Mouse (Mus musculus) spleen, postnatal 4 days (tissue): Measurements from ENCODE around the gene Serpinc1.
A peak's percentile ranks its signal among the peaks of the same experiment; 100 is the strongest.
"Not testable (repeated sequence)": the region's sequence is repeated elsewhere in the genome, so short reads cannot be mapped to it uniquely, and the experiment has no call there.

Experiments
- DNase-seq, 2 experiments: peaks; one replicate each; pipeline ENCODE4 v3.0.0; 2022; ENCODE audit warnings: low spot score in 2 of 2

The Serpinc1 gene

DNA sequence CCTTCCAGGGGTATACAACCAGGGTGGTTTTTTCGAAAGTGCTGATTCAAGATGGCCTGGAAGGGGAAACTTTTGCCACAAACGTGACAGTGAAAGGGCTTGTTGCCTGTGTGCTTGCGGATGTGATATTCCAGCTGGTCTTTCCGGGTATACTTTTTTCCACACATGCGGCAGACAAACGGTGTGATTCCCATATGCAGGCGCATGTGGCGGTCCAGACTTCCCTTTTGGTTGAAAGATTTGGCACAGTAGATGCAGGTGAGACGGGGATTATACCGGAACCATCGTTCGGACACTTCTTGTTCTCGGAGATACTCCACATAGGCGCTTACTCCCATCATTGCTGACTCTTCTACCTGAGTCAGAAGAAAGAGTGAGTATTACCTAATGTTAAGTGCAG is 41.7 kb downstream of the Serpinc1 start:
- DNase-seq = no peak

DNA sequence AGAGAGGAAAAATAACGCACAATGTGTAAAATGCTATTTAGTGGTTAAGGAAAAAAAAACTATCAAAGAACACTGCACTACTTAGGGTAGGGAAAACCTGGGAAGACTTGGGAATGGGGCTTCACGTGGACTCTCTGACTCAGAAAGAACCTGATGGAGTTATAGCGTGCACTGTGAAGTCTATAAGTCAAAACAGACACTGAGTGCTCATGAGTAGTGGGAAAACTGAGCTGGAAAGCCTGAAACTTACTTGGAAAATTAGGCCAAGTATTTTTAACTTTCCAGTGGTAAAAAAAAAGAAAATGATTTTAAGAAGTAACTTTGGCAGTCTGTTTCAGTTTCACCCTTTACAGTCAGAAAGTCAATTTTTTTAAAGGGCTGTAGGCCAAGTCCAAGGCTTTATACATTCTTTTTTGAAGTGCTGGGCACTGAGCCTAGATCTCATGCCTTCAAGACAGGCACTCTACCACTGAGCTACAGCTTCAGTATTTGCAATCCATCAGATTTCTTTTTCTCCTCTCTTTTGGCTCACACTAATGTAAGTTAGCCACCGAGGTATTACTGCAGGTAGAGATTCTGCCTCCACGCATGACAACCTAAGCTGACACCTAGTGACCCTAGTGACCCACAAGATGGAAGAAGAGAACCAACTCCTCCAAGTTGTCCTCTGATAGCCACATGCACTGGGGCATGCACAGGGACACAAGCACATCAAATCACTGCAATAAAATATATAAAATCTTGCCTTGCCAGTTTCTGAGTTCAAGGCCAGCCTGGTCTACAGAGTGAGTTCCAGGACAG is 47.2 kb downstream of the Serpinc1 start:
- no peak for DNase-seq

DNA sequence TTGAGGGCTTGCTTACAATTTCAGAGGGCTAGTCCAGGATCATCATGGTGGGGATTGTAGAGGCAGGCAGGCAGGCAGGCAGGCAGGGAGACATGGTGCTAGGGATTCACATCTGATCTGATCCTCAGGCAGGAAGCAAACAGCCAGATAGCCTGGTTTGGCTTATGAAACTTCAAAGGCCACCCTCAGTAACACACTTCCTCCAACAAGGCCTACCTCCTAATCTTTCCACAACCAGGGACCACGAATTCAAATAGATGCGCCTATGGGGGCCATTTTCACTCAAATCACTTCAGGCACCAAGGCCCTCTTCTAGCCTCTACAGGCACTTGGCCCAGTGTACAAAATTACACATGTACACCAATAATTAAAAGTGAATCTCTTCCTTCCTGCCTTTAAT is 48.8 kb downstream of the Serpinc1 start:
- DNase-seq = no peak

DNA sequence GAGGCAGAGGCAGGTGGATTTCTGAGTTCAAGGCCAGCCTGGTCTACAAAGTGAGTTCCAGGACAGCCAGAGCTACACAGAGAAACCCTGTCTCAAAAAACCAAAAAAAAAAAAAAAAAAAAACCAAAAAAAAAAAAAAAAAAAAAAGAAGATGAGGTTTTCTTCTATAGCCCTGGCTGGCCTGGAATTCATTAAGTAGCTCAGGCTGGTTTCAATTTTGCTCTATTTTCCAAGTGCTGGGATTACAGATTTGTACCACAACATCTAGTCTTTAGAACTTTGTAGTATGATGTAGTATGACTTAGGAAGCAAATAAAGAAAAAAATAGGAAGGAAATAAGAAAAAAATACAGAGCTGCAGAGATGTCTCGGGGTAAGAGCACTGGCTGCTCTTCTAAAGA is 50.0 kb downstream of the Serpinc1 start:
- not testable (repeated sequence) for DNase-seq

DNA sequence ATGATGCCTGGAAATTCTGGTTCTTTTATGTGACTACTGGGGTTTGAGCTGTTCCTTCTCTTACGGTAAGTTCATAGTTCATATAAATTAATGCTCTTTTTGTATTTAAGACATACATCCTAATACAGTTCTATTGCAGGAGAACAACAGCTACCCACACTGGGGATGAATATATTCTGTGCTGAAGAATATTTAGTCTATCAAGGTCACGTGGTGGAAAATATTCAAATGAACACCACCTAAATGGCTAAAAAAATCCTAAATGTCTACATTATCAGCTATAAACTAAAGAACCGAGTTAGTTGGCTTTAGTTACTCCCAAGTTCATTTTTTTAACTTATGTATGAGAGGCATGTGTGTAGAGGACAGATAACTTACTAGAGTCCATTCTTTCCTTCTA is 51.7 kb downstream of the Serpinc1 start:
- no peak for DNase-seq

DNA sequence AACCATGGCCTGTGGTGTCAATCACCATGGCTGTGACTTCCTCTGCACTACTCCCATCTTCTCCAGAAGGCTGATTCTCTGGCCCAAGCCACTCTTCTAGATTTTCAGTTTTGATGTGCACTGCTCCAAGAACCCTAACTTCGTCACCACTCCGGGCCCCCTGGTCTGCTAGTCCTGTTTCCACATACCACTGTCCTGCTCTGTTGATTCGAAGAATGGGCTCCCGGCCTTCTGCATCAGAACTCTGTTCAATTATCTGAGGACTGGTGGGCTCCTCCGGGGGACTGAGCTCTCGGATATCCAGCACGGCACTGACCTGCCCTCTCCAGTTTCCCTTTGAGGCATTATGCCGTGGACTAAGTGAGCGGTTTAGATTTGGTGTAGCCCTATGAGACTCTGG is 53.5 kb downstream of the Serpinc1 start:
- DNase-seq = peak in 1 of 2 experiments; percentile 63

DNA sequence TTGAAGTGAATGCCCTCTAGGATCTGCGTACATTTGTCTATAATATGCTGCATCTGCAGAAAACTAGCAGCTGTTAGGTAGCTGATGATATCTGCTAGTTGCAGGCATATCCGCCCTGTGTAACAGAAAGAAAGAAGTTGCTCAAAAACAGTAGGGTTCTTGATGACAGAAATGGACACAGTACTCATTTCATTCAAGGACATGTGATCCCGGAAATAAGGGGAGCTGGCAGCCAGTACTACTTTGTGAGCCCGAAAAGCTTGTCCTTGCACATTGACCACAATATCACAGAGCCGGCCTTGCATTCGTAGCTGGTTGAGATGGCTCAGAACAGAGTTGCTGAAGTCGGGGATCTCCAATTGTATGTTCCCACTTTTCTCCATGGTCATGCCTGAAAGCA is 54.0 kb downstream of the Serpinc1 start:
- no peak for DNase-seq

DNA sequence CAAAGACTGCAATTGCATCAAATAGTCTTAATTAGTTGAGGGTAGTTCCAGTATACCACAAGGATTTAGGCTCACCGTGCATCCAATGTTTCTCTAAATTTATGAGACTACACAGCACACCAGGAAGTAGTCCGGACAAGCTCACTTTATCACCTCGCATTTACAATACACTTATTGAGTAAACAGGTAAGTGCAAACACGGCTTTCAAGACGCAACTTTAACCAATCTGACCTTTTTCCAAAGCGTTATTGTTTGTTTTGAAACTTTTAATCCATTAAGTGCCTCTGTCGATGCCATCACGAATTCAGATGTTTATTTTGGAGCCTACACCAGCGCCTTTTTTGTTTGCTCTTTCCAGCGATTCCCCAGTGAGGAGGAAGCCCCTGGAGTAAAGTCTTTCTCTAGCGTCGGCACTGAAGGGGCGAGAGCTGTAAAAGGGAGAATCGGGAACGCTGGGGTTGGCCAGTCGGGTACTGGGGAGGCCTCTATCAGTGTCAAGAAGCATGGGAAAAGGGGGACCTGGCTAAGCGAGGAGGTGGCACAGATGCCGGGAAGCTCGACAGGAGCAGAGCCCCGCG is 55.6 kb downstream of the Serpinc1 start:
- DNase-seq = no peak

DNA sequence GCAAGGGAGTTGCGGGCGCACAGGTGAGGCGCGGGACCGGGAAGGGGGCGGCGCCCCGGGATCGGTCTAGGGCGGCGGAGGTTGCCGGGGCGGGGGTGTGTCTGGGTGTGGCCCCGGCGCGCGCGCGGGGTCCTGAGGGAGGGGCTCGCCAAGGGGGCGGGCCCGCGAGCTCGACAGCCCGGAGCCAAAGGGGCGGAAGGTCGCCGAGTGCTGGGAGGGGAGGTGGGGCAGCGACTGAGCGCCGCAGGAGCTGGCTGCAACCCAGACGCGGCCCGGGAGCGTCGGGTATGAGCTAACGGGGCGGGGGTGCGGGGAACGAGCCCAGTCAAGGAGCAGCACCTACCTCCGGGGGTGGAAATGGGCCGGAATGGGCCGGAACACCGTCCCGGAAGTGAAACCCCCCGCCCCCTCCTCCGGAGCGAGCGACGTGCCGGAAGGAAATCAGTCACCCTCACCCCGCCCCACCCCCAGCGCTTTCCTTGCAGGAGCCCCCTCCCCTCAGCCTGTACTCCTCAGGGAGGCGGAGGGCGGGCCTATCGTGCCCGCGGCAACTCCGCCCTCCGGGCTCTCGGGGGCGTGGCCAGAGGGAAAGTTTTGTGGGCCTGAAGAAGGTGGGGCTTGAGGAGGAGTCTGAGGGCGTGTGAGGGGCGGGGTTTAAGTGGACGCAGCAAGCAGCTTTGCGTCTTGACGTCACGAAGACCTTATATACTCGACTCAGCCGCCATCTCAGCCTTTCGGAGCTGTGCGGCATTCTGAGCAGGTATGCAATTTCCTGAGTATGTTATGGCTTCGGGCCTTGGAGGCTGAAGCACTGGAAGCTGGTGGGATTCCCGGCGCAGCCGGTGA is 56.3 kb downstream of the Serpinc1 start, which contains the start of gene Zbtb37:
Gene Zbtb37, minus strand, starts transcription at position 415 of the 846 bp plus-strand sequence.
- DNase-seq = peak; percentile 99

DNA sequence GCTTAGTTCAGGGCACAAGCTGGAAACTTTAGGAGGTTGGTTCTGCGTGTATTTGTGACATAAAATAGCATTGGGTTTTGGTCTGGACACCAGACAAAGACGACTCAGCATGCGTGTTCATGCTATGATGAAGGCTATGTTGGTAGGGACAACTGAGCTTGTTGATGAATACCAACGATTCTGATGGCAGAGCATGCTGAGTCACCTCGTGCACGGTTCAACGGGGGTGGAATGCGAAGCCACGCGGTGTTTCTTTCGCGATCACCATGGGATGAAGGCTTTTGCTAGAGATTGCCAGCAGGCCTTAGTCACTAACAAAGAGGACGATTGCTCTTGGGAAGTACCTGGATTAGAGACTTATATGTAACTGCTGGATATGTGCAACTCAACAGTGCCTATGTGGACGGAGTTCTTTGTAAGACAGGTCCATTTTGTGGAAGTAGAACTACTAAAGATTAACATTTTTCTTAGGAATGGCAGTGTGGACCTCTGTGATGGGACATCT is 56.9 kb downstream of the Serpinc1 start:
- peak in 1 of 2 experiments; percentile 57 for DNase-seq

DNA sequence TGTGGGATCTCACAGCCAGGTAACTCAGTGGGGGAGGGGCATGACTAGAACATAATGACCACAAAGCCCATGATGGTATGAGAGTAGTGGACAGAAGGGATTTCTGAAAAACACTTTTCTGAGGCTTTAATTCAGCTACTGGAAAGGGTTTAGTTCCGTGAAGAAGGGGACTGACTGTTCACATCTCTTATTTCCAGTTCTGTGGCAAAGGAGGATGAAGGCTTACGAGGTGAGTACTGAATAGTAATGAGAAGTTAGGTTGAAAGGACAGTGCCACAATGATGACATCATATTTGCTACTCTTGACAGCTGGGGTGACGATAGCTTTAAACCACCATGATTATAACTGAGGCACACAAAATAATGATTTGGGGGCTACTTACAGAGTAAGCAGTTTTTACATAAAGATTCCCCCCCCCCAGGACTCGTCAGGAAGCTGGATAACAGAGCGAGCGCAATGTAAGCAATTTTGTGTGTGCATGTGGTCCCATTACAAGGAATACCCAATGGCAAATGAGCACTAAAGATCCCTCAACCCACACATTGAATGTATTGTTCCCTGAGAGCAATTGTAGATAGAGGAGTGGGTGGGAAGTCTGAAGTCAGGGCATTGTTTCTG is 57.5 kb downstream of the Serpinc1 start:
- no peak for DNase-seq

DNA sequence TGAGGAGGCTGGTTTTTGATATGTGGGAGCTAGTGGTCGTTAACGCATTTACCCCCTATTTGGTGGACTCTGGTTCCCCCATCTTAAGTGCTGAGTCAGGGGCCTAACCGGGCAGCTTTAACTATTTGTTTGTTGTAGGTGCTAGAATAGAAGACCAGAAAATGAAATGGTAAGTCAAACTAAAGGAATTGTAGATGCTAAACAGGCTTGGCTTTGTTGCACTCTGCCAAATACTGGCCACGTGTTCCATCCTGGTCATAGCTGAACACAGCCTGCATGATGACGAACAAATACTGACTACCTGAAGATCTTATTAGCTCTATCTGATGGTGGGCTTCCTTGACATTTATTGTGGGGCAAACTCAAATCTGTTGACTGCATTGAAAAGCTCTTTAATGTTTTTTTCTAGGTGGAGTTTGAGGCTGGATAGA is 58.0 kb downstream of the Serpinc1 start:
- no peak for DNase-seq

DNA sequence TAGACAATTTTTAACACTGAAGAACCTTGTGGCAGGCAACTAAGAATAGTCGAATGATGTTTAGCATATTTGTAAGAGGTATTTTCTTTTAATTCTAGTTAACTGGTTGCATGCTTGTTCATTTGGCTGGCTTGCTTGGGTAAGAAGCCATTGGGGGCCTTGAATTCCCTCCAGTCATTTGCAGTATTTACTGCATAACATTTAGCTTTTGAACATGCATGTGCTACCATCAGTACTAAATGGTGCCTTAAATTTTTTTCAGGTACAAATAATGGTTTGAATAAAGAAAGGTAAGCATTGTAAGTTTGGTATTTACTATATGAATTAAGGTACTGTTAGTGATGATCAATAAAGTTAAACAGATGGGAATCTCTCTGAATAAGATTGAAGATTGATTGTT is 58.6 kb downstream of the Serpinc1 start:
- DNase-seq = no peak

DNA sequence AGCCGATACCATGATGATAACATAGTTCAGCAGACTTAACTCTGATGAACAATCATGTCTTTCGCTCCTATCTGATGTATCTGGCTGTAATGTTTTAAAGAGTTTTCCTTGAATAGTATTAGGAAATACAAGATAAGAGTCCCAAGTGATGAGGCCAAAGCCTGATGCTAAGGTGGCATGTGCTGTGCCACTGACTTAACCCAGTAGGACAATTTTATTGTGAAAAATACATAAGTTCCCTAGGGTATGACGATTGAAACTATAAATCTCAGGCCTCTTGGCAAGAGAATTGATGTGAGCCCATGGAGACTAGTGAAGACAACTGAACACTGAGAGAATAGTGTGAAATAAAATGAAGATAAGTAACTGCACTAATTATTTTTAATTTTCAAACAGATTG is 59.2 kb downstream of the Serpinc1 start:
- no peak for DNase-seq

DNA sequence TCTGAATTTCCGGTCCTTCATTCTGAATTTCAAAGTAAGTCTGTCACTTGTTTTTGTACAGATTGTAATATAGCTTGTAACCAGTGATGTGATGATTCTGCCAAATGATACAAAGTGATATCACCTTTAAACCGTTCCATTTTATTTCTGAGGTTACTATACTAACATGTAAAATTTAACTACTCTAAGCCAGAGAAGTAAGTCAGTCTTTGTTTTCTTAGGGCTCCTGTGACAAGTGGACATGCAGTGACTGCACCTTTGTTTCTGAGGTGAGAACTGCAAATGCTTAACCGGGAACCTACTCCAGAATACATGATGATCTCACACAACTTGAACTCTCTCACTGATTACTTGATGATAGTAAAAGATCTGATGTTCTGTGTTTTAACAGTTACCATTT is 59.6 kb downstream of the Serpinc1 start:
- DNase-seq = no peak

DNA sequence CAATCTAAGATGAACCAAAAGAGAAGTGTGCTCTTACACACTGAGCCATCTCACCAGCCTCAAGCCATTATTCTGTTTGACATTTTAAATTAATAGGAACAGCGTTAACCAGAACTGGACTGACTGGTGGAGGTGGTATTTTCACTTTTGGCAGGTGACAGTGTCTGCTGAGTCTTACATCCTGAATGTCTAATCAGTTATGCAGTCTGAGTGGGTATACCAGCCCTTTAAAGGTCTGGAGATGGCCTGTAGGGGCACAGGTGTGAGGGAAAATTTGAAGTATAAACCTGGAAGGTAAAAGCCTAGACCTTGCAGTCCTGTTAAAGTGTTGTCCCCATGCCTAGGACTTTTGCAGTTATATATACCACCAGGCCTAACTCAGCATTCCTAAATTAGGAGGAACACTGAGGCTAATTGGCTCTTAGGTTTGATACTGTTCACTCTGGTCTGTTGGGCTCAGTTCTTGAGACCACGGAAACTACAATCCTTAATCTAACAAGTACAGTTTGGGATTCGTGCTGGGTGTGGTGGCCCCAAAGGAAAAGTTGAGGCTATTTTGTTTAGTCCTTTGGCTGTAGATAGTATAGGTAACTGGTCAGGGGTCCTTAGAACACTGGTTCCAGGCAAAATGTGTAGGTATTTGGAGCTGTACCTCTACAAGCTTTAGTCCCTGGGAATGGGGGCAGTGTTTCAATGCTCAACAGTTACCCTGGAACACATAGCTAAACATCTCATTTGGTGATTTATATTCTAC is 60.8 kb downstream of the Serpinc1 start:
- DNase-seq = no peak

DNA sequence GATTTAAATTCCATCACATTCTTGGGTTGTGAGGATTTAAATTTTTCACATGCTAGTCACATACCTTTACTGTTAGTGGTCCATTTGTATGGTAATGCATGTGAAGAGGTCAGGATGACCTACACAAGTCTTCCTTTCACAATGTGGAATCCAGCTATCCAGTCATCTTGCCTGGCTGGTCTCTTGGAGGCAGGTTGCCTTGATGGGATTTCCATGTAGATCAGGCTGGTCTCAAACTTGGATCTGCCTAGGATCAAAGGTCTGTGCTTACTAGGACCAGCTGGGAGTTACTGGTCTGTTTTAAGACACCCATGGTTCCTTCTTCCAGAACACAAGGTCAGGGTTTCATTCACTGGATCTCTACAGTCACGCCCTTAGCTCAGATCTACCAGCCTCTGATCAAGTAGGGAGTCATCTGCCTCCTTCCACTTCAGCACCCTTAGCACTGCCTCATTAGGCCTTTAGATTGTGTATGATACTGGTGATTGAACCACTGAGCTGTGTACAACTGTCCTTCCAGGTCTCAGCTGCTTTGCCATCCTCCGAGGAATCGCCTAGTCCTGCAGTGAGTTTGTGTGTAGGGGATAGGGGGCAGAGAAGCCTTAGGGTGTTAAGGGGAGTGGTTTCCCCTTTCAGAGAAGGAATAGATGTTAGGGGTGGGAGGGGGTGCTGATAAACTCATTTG is 61.5 kb downstream of the Serpinc1 start:
- DNase-seq = peak; percentile 41 to 65

DNA sequence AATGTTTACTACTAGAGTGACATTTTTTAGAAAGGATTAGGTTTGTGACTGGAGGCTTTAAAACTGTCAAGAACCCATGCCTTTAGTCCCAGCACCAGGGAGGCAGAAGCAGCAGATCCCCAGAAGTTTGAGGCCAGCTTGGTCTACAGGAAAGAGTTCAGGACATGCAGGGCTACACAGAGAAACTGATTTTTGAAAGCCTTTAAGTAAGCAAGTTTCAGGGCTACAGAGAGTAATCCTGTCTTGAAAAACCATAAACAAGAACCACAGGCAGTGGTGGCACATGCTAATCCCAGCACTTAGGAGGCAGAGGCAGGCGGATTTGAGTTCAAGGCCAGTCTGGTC is 62.0 kb downstream of the Serpinc1 start:
- DNase-seq = no peak

DNA sequence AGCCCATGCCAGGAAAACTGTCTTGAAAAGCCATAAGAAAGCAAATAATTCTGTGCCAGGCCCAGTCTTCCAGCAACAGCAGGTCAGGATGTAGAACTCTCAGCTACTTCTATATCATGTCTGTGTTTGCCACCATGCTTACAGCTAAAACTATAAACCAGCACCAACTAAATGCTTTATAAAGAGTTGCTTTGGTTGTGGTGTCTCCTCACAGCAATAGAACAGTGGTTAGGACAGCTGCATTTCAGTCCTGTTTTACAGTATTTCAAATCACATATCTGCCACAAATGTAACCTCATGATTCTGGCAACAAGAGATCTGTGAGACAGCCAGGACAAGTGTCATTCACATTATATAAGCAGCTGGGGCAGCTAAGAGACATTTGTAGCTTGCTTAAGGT is 62.5 kb downstream of the Serpinc1 start:
- DNase-seq = no peak

DNA sequence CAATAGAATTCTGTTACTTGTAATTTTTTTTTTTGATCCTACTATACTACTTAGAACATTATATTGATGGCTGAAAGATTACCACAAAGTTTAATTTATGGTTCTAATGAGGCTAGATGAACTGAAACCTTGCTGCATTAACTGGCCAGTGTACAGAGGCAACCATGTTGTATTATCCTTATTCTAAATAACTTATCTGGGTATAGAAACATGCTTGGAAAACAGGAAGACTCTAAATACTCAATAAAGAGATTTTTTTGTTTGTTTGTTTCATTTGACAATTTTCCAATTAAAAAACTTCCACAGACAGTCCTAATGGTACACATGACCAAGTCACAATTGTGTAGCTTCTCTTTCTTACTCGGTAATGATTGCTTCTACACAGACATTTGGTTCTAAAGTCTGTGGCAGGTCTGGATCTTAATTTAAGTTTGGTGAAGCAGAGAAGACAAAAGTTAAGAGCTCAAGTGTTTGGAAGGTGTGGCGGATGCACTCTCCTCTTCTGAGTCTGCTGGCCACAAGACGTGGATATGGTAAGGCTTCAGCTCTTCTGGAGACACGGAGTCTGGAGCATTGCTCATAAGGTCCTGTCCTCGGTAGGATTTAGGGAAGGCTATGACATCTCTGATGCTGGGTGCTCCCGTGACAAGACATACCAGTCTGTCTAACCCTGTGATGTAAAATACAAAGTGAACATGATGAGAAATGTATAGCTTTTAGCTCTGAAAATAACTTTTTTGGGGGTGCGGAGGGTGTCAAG is 63.1 kb downstream of the Serpinc1 start:
- DNase-seq = no peak
